Mouse (Mus musculus): Measurements from ENCODE around the gene Slfn2.
"Not testable (repeated sequence)": the region's sequence is repeated elsewhere in the genome, so short reads cannot be mapped to it uniquely, and the experiment has no call there.

The Slfn2 gene

DNA sequence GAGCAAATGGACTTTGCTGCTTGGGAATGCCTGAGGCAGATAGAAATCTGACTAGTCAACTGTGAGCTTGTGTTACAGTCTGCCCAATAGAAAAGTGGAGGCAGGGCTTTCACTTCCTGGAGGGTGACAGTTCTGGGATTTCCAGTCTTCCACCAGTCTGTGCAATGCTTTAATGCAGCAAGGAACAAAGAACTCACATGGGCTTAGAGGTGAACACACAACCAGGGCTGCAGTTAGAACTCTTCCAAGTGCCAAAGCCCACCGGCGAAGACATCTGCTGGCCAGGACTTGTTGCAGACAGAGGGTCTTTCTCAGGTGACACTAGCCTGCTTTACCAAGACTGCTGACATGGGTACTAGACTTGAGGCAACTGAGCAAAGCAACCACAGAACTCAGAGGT, at the start of gene Slfn2:
TSS of gene Slfn2 (plus strand) at position 167 of the 400 bp plus-strand sequence.
- DNase-seq, result peak; percentile 44 to 50

DNA sequence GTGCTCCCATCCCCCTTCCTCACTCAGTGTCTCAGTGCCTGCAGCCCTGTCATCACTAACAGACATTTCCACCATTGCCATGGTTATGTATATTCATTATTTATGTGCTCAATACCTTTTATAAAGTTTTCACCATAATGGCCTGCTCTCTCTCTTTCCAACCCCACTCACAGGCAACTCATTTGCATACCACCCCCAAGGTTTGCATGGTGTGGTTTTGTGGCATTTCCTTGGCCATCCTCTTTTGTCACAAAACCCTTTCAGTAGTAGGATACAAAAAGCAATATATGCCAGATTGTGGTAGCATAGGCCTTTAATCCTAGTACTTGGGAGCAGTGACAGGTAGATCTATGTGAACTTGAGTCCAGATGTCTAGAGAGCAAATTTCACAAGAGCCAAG, 48.8 kb upstream of the Slfn2 start:
- DNase-seq, result no peak

DNA sequence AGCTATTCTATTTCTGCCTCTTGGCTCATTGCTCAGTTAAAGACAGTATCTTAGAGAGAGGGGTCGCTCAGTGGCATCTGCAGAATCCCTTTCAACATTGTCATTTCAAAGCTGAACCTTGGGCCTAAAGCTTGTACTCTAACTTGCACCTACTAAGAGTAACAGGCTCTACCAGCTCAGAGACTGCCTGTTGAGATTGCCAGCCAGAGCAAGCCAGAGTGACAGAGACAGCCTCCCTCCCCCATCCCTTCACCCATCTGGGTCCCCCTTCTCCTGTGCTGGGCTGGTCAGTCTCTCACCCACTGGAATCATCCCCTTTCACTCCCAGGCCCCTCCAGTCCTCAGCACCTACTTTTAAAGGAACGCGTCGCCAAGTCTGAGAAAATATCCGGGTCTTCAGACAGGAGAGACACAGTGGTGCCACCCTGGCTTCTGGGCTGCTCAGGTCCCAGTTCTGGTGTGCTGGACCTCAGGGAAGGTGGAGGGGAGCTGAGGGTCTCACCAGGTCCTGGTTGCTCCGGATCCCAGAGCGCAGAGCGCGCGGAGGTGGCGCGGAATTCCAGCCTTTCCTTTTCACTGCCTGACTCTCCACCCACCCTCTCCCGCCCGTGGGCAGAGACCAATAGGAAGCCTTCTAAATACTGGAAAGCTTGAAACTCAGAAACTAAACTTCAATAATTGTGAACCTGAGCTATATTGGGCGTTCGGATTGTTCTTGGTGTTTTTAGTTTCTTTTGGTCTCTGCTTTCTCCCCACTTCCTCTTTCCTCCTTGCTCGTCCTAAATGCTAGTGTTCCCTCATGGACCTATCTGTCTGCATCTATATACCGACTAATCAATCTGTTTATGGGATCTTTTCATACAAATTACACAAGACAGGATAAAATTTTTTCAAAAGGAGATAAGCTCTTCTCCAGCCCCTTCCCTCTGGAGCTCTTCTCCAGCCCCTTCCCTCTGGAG, 45.1 kb upstream of the Slfn2 start:
- DNase-seq, result peak in 1 of 2 experiments; percentile 10

DNA sequence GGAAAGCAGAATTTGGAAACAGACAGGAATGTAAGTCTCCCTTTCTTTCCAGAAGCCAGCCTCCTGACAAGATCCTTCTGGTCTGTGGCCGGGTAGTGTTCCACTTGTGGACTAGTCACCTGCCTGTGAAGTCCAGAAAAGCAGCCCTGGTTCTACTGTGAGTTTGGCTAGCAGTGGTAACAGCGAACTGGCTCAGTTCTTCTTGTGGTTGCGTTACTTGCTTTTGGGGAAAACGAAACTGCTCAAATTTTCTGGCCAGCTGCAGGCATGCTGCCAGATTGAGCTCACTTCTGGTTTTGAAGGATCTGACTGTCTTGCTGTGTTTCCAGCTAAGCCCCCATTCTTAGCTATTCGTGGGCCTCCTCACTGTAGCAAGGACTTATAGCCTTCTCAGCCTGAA, 44.3 kb upstream of the Slfn2 start, which contains the start of gene Slfn8:
TSS of gene Slfn8 (minus strand) at position 190 of the 400 bp plus-strand sequence.
- peak; percentile 7 to 47 for DNase-seq

DNA sequence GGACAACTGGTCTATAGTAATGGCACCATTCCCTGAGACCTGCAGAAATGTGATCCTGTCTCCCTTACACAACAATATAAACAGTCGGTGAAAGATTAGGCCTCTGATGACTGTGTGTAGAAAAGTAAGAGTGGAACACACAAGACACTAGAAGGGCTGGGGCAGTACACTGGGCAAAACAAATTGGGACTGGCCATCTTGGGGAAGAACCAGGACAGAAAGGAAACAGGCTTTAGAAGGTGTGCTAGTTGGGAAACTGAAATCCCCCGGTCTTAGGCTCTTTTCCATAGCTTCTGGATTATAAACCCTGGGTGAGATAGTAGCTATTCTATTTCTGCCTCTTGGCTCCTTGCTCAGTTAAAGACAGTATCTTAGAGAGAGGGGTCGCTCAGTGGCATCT, 26.2 kb upstream of the Slfn2 start:
- DNase-seq, result not testable (repeated sequence)

DNA sequence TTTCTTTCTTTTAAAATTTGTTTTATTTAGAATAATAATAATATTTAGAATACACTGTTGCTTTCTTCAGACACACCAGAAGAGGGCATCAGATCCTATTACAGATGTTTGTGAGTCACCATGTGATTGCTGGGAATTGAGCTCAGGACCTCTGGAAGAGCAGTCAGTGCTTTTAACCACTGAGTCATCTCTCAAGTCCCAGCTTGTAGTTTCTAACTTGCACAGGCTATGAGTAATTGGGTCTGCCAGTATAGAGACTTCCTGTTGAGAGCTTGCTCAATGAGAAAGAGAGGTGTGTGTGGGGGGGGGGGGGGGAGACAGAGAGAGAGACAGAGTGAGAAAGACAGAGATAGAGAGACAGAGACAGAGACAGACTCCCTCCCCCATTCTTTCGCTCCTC, 25.8 kb upstream of the Slfn2 start:
- no peak for DNase-seq

DNA sequence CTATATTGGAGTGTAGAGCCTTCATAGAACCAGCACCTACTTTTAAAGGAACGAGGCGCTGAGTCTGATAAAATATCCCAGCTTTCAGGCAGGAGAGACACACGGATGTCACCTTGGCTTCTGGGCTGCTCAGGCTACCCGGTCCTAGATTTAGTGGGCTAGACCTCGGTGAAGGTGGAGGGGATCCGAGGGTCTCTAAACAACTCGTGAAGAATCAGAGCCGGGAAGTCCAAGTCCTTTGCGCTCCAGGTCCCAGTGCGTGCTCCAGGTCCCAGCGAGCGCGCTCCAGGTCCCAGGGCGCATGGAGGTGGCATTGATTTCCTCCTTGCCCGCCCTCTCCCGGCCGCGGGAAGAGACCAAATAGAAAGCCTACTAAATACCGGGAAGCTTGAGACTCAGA, 25.1 kb upstream of the Slfn2 start:
- DNase-seq, result no peak

DNA sequence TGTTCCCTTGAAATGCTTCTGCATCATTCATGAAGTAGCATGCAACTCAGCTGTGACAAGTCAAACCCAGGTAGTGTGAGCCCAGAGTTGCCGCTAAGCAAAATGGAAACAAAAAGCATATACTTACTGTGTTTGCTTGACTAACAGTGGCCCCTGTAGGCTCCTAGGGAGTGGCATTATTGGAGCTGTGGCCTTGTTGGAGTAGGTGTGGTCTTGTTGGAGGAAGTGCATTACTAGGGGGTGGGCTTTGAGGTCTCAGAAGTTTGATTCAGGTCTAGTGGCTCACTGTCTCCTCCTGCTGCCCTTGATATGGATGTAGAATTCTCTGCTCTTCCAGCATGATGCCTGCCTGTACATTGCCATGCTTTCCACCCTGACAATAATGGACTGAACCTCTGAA, 24.6 kb upstream of the Slfn2 start:
- DNase-seq, result no peak

DNA sequence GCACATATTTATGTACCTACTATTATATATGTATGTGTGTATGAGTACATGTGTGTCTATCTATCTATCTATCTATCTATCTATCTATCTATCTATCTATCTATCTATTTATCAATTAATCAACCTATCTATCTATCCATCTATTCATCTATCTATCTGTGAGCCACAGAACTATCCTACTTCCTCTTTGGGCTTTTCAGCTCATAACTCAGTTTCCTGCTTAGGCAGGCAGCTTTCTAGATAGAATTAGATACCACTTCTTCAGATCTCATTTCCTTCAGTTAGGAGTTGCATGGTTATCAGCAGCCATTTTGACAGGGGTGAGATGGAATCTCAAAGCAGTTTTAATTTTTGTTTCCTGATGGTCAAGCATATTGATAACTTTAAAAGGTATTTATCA, 23.9 kb upstream of the Slfn2 start:
- no peak for DNase-seq

DNA sequence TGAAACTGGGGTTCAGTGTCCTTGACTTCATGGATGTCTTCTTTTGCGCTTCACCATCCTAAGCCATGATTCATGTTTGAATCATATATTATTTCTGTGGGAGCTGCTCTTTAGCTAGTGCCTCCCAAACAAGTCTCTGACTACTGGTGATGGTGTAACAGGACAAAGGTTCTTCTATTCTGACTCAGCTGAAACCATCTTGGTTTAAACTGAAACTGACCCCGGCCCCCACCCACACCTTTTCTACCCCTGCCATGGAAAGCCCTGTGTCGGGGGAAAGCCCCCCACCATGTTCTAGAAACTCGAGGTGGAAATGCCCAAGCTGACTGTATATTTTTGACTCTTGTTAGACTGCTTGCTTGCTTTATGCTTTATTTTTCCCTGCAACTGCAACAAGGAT, 21.0 kb upstream of the Slfn2 start:
- DNase-seq, result no peak

DNA sequence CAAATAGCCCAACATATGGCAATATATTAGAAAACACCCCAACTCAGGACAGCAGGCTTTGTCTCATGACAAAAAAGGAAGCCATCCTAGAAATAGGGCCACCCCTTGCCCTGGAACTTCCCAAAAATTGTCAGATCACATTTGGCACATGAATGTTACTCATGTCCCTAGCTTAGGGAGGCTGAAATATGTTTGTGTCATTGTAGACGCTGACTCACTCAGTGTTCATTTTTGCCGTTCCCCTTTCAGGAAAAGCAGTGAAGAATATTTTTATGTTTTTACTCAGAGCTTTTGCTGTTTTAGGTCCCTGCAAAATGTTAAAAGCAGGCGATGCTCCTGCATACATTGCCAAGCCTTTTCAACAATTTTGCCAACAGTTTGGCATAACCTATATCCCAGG, 19.3 kb upstream of the Slfn2 start:
- no peak for DNase-seq

DNA sequence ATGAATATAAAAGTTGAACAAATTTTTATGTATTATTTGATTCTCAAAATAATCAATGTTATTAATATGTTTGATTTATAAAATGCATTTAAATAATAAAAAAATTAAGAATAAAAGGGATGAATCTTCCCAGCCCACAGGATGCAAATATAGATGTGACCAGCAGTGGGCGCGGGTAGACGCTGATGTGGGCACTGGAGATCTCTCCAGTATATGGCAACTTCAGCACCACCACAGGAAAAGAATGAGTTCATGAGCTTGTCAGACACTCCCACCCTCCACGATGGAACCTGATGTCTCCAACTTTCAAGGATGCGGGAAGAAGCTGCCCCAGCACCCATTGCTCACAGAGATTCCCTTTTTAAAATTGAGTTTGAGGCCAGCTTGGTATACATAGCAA, 7.0 kb upstream of the Slfn2 start:
- peak; percentile 55 to 81 for DNase-seq

DNA sequence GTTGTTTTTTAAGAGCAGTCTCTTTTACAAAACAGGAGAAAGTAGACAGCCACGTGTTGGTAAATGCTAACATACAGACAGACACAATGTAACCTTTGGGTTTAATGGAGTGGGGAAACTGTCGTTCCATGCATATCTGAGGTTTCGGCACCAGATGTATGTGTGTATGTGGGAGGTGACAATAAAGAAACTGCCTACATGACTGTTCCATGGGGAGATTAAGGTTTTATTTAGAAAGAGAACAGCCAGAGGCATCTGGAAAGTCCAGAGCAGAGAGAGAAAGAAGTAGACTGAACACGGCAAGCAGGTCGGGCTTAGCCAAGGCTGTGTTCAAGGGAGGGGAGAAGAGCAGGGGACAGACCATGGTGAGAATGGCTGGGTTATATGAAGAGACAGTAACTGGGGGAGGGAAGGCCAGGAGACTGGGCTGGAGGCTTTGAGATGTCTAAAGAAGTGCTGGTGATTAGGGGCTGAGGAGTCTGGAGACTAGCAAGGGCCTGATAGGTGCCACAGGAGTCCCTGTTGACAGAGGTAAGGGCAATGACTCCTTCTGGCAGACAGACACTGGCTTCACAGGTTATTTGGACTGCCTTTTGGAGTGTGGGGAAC, 4.4 kb upstream of the Slfn2 start:
- DNase-seq, result no peak

DNA sequence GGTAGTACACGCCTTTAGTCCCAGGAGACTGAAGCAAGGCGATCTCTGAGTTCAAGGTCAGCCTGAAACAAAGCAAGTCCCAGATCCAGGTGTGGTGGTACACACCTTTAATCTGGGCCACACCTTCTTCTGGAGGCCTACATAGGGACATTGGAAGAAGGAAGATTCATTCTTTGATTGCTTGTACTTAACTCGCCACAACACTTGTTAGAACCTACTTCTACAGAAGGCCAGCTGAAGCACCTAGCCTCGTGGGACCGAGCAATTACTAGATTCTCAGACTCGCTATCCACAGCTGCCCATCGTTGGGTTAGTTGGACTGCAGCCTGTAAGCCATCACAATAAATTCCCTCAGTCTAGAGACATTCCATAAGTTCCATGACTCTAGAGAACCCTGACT, 3.1 kb upstream of the Slfn2 start:
- no peak for DNase-seq

DNA sequence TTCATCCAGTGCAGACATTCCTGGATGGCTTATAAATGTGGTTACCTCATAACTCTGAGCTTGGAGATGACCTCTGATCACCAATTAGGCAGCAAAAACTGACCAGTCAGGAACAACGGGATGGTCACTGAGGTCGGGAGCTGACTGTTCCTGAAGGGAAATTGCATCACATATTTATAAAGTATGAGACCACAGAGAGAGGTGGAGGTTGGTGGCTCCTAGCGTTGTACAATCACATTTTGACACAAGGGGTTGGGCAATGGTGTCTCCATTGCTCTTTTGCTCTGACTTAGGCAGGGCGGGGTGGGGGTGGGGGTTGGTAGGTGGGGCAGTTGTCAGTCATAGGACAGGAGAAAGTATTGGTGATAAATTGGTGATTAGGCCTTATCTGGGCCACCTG, 1.8 kb upstream of the Slfn2 start:
- DNase-seq, result no peak

DNA sequence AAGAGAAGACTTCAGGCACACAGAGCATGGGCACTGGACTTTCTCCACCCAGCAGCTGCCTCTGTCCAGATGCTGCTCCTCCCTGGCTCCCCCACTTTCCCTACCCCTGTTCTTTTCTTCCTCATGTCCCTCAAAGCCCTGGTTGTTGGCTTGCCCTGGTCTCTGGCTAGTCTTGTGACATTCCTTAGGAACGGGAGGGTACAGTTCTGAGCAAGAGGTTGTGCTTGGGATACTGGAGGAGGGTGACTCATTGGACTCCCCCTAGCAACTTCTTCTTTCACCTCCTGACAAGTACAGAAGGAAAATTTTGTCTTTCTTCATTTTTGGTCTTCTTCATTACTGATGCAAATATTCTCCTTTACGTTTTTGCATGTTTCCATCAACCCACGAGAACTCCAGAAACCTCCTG, 967 bp upstream of the Slfn2 start:
- no peak for DNase-seq

DNA sequence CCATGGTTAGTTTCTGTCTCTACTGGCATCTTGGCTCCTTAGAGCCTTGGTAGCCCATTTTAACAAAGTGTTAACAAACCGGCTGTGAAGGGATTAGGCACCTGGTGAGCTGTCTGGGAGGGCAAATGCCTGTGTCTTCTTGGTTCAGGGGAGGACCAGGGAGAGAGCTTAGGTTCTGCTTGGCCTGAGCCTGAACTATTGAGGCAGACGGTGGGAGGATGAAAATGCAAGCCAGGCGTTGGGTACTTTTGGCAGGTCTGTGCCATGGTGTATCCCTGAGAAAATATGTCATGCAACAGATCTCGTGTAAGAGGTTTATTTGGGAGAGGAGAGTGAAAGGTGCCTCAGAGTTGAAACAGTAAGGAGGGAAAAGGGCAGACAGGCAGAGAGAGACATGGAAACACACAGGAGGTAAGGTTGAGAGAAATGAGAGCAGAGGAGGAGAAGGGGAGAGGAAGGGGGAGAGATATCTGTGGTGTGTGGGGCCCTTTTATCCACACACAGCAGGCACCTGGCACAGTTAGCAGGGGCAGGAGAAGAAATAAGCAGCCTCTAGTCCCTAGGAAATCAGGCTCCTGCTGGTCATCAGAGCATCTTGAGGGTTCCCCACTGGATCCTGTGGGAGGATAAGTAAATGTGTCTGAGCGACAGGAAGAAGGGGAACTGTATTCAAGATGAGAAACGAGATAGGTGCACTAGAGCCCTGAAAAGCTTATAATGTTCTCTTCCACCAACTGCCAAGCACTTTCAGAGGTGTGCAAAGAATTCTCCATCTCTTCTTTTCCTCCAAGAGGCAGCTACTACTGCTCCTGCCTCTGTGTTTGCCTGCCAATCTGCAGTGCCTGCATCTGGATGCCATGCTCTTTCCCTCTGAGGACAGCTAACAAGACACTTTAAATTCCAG, 781 bp downstream of the Slfn2 start:
- DNase-seq, result no peak

DNA sequence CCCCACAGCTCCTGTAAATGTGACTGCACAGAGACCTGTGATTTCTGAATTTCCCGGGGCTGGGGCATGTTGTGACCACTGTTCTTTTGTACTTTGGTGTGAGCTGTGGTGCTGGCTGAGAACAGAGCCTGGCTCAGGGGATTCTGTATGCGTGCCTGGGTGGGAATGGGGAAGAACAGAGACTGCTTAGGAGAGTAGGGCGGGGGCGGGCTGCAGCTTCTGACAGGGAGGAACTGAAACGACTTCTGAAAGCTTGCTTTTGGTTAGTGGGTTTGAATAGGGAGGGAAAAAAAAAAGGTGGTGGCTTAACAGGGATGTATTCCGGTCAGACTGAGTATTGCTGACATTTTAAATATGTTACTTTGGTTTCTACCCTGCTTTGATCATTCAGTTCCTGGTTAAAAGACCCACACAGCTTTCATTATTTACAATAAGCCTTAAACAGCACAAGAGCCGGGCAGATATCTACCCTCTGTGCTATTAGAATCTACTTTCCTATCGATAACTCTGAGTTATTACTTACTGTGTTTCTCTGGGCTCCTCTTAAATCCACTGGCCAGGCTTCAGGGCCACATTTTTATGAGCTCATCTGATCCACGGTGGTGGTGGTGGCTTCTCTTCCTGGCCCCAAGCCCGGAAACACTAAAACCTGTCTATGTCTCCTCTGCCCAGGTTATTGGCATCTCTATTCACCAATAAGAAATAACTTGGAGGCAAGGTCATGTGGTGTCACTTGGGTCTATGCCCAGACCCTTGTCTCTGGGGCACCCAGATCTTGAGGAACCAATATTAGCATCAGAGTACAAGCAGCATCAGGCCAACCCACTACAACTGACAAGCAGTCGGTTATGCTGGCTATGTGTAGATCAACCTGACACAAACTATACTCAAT, 2.0 kb downstream of the Slfn2 start:
- peak; percentile 22 to 33 for DNase-seq

DNA sequence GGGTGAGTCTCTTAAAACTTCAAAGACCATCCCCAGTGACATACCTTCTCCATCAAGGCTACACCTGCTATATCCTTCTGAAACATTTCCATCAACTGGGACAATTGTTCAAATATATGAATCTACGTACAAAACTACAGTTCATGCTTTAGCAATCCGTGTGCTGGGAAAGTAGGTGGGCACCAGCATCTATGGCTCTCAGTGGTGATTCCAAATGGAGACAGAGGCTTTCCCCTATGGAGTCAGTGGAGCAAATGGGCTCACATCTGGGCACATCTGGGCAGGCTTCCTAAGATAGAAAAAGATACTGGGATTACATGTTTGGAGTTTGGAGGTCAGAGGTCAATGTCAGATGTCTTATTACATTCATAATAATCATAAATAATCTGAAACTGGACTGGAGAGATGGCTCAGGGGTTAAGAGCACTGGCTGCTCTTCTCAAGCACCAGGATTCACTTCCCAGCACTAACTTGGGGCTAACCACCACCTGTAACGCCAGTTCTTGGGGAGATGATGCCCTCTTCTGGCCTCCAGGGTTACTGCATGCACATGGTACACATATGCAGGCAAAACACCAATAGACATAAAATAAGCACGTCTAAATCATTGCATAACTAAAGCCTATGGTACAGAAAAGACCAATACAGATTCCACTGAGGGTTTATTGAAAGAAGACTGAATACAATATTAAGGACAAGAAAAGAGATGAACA, 3.2 kb downstream of the Slfn2 start:
- DNase-seq, result no peak

DNA sequence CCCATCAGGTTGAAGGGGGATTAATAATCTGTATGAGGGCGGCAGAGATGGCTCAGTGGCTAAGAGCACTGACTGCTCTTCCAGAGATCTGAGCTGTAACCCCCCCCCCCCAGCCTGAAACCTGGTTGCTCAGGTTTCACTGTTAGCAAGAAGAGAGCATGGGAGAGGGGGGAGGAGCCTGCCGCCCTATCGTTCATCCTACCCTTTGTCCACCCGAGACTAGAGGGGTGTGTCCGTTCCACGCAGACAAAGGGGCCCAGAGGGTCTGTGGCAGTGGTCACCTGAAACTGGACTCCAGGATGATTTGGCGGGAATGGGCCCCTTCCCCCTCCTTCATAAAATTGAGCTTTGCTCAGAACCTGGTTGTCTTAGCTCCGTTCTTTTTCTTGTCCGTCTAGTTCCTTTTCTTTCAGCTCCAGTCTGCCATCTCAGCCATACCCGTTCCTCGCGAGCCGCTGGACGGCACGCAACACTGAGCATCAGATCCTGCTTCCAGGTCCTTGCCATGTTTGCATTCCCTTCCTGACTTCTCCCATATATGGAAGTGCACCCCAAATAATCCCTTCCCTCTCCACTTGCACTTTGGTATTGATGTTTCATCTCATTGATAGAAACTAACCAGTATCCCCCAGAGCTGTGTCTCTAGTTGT, 5.5 kb downstream of the Slfn2 start:
- no peak for DNase-seq

All from kidney, postnatal 36 days (tissue).